Mouse (Mus musculus): Measurements from ENCODE around the gene Ahsa1. TPM values are rescaled to one million over a fixed set of nuclear protein-coding genes. Genes with fewer than 3 reads are reported as not detected.

The Ahsa1 gene
- polyA plus RNA-seq, 1 experiment from 2014 or later, result 221 TPM

GRCm38 (mm10) chr12:87319229-87319628 is 53.0 kb downstream of the Ahsa1 start:
- no peaks in the 10 kb centered on the region for H3K27me3 ChIP-seq
- no peaks in the 10 kb centered on the region for H3K9me3 ChIP-seq
- peaks cover 6% of the 10 kb centered on the region for H3K36me3 ChIP-seq
- WGBS, result 90% methylated on average over 3 of the region's 3 CpGs
- H3K4me1 ChIP-seq (replicated peaks), result no peaks in the 10 kb centered on the region
- H3K27ac ChIP-seq (replicated peaks), result no peak overlapping the region
- no peak for ATAC-seq (ENCODE audit: low FRiP score, low read depth)
- H3K9ac ChIP-seq, result no peak overlapping the region
- no peak overlapping the region for H3K4me2 ChIP-seq
- H3K4me3 ChIP-seq, result no peak overlapping the region

Small RNA genes within 50 kb of the gene (microRNA-seq; reads per million reads assigned to microRNA genes)
- gene Gm47293, result not detected

Other genes starting within 250 kb of the Ahsa1 start
- 10.3 and 11.1 TPM in 2 replicates for gene Tmem63c, start 245.1 kb upstream of the Ahsa1 start, polyA plus RNA-seq (2015; fragmentation: Nextera tagmentation; extraction: Ambion mirVana)
- gene Ngb, start 163.9 kb upstream of the Ahsa1 start, polyA plus RNA-seq (2015; fragmentation: Nextera tagmentation; extraction: Ambion mirVana), result 4.9 TPM in 2 replicates
- 29.3 and 30.0 TPM in 2 replicates for gene Gstz1, start 119.3 kb upstream of the Ahsa1 start, polyA plus RNA-seq (2015; fragmentation: Nextera tagmentation; extraction: Ambion mirVana)
- gene Pomt2, start 118.5 kb upstream of the Ahsa1 start, polyA plus RNA-seq (2015; fragmentation: Nextera tagmentation; extraction: Ambion mirVana), result 14.7 and 14.8 TPM in 2 replicates
- 2.0 and 2.4 TPM in 2 replicates for gene Samd15, start 66.8 kb upstream of the Ahsa1 start, polyA plus RNA-seq (2015; fragmentation: Nextera tagmentation; extraction: Ambion mirVana)
- 5.2 and 5.7 TPM in 2 replicates for gene Tmed8, start 66.0 kb upstream of the Ahsa1 start, polyA plus RNA-seq (2015; fragmentation: Nextera tagmentation; extraction: Ambion mirVana)
- 1.1 and 1.2 TPM in 2 replicates for gene Noxred1, start 27.7 kb upstream of the Ahsa1 start, polyA plus RNA-seq (2015; fragmentation: Nextera tagmentation; extraction: Ambion mirVana)
- 52.2 and 55.2 TPM in 2 replicates for gene Vipas39, start 223 bp upstream of the Ahsa1 start, polyA plus RNA-seq (2015; fragmentation: Nextera tagmentation; extraction: Ambion mirVana)
- 1.7 and 1.9 TPM in 2 replicates for gene Ism2, start 33.2 kb downstream of the Ahsa1 start, polyA plus RNA-seq (2015; fragmentation: Nextera tagmentation; extraction: Ambion mirVana)
- gene Sptlc2, start 121.9 kb downstream of the Ahsa1 start, polyA plus RNA-seq (2015; fragmentation: Nextera tagmentation; extraction: Ambion mirVana), result 57.6 and 63.6 TPM in 2 replicates
- gene Slirp, start 177.4 kb downstream of the Ahsa1 start, polyA plus RNA-seq (2015; fragmentation: Nextera tagmentation; extraction: Ambion mirVana), result 242 and 258 TPM in 2 replicates
- 36.6 and 37.5 TPM in 2 replicates for gene Alkbh1, start 177.5 kb downstream of the Ahsa1 start, polyA plus RNA-seq (2015; fragmentation: Nextera tagmentation; extraction: Ambion mirVana)
- gene Snw1, start 205.8 kb downstream of the Ahsa1 start, polyA plus RNA-seq (2015; fragmentation: Nextera tagmentation; extraction: Ambion mirVana), result 93.4 and 103 TPM in 2 replicates
- gene Gm5788, start 228.2 kb downstream of the Ahsa1 start, polyA plus RNA-seq (2015; fragmentation: Nextera tagmentation; extraction: Ambion mirVana), result not detected in 2 replicates
- gene Gm8300, start 247.8 kb downstream of the Ahsa1 start, polyA plus RNA-seq (2015; fragmentation: Nextera tagmentation; extraction: Ambion mirVana), result not detected in 2 replicates